Mouse (Mus musculus) forebrain, embryonic 15.5 days (tissue): ENCODE data around the gene Slc25a42. TPM values are rescaled to one million over a fixed set of nuclear protein-coding genes. Genes with fewer than 3 reads are reported as not detected.
A peak's percentile ranks its signal among the peaks of the same experiment; 100 is the strongest.

Experiments used
- ATAC-seq: fragments of 200-750 bp; cut with Nextera tagmentation; replicated peaks from 2 replicates; pipeline ENCODE4 v1.8.0; 2017; ENCODE audit warnings: mild to moderate bottlenecking, moderate TSS enrichment, moderate library complexity
- H3K27ac ChIP-seq: fragments of 300-500 bp; sonication (generic); replicated peaks from 2 replicates; pipeline ENCODE4 v1.5.1; 2015; ENCODE audit warnings: mild to moderate bottlenecking, inconsistent platforms
- H3K27me3 ChIP-seq: fragments of 300-500 bp; sonication (generic); 2 replicates; pipeline ENCODE4 v1.6.1; 2015; ENCODE audit warnings: inconsistent platforms
- H3K36me3 ChIP-seq: fragments of 300-500 bp; sonication (generic); 2 replicates; pipeline ENCODE4 v1.6.1; 2015; ENCODE audit warnings: mild to moderate bottlenecking, inconsistent platforms
- H3K4me1 ChIP-seq: fragments of 300-500 bp; sonication (generic); 2 replicates; pipeline ENCODE4 v1.6.1; 2015; ENCODE audit warnings: inconsistent platforms
- H3K4me2 ChIP-seq: fragments of 300-500 bp; sonication (generic); replicated peaks from 2 replicates; pipeline ENCODE4 v1.6.1; 2015; ENCODE audit warnings: mild to moderate bottlenecking, inconsistent platforms
- H3K4me3 ChIP-seq: fragments of 300-500 bp; sonication (generic); 2 replicates; pipeline ENCODE4 v1.5.1; 2015; ENCODE audit warnings: mild to moderate bottlenecking, inconsistent platforms
- H3K9ac ChIP-seq: fragments of 300-500 bp; sonication (generic); replicated peaks from 2 replicates; pipeline ENCODE4 v1.6.1; 2015; ENCODE audit warnings: mild to moderate bottlenecking, inconsistent platforms
- H3K9me3 ChIP-seq: fragments of 300-500 bp; sonication (generic); 2 replicates; pipeline ENCODE4 v1.6.1; 2016; ENCODE audit warnings: inconsistent platforms
- WGBS: fragments of 180-500 bp; shearing (Covaris S2); methylation state at CpG from one replicate; pipeline ENCODE4 v1.1.7; 2015; ENCODE audit warnings: mixed read lengths; 5-methylcytosine and 5-hydroxymethylcytosine counted together
- polyA plus RNA-seq: library from polyadenylated mRNA; unstranded; fragments of >200 nt; fragmentation: Nextera tagmentation; extraction: Ambion mirVana; gene quantifications from 2 replicates; pipeline ENCODE4 v1.2.1, GENCODE M21; 2015

Slc25a42 gene
- polyA plus RNA-seq, 1 experiment from 2014 or later = 3.8 TPM

DNA sequence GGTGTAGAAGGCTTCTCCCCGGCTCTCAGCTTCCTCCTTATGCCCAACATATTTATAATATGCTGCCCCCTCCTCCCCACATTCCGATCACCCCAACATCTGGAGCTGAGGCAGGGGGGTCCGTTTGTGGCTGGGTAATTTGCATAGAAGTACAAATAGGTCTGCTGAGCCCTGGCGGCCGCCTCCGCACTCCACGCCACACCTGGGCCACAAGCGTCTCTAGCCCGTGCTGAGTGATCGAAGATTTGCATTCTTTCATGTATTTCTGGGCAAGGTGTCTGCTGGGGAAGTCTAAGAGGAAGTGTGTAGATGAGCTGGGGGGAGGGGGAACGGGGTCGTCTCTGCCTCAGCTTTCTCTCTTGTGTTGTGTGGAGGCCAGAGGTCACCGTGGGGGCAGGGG lies 52.1 kb downstream of the Slc25a42 start:
- ATAC-seq = no peak
- 64% methylated on average over 13 of the region's 13 CpGs for whole genome bisulfite sequencing

DNA sequence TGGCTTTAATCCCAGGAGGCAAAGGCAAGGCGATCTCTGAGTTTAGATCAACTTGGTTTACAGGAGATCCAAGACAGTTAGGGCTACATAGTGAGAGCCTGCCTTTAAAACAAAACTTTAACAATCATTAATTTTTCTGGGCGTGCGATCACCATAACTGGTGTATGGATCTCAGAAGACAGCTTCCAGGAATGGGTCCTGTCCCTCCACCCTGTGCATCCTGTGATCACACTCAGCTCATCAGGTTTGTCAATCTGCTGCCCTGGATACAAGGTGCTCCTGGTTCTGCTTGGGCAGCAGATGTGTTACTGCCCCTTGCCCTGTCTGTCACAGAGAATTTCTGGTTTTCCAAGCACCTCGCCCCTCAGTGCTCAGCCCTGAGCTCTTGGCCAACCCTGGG lies 52.9 kb downstream of the Slc25a42 start:
- Histone ChIP-seq H3K9ac (no peak overlapping the region), H3K27ac (no peak overlapping the region), H3K36me3 (no peaks in the 10 kb centered on the region), H3K4me3 (no peak overlapping the region), H3K27me3 (0 out of 2 replicates have a peak, but pooled peaks cover 3% of the 10 kb centered on the region), H3K9me3 (no peaks in the 10 kb centered on the region), H3K4me1 (peaks cover 5% of the 10 kb centered on the region; the same call in 1 of the 2 replicates), H3K4me2 (no peak overlapping the region)
- 85% methylated on average over 4 of the region's 4 CpGs for WGBS
- no peak for ATAC-seq

More for the DNA sequence above, 52.1 kb downstream of the Slc25a42 start:
- Histone ChIP-seq H3K4me2 (no peak overlapping the region), H3K9ac (no peak overlapping the region), H3K4me1 (peaks cover 5% of the 10 kb centered on the region; the same call in 1 of the 2 replicates), H3K36me3 (no peaks in the 10 kb centered on the region), H3K27ac (no peak overlapping the region), H3K4me3 (no peak overlapping the region), H3K9me3 (no peaks in the 10 kb centered on the region), H3K27me3 (no peaks in the 10 kb centered on the region)

DNA sequence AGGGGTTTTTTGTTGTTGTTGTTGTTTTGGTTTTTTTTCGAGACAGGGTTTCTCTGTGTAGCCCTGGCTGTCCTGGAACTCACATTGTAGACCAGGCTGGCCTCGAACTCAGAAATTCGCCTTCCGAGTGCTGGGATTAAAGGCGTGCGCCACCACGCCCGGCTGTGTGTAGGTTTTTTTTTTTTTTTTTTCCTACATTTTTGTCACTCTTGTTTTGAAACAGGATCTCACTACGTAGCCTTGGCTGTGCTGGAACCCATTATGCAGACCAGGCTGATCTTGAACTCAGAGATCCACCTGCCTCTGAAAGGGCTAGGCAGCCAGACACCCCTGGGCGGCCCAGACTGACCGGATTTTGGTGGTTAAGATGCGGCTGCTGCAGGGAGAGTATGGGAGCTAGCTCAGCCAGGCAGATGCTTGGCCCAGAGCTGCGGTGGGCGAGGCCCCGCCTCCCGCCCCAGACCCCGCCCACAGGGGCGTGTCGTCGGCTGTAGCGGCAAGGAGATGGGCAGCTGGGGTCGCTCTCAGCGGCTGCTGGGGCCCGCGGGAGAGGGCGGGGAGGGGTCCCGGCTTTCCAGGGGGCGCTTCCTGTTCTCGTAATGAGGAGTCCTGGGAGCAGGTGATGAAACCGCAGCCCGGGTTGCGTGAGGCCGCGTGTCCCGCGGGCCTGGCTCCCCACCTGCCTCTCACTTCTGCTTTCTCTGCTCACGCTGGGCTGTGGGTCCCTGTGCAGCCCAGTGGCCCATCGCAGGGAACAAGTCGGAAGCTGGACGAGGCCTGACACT lies 53.8 kb downstream of the Slc25a42 start:
- Histone ChIP-seq H3K27ac (no peak overlapping the region), H3K9me3 (no peaks in the 10 kb centered on the region), H3K4me3 (peak overlapping the region; percentile 53), H3K9ac (peak overlapping the region; percentile 54), H3K4me2 (peak overlapping the region; percentile 71), H3K27me3 (0 out of 2 replicates have a peak, but pooled peaks cover 3% of the 10 kb centered on the region), H3K36me3 (no peaks in the 10 kb centered on the region), H3K4me1 (peaks cover 5% of the 10 kb centered on the region; the same call in 1 of the 2 replicates)
- peak; percentile 93 for ATAC-seq
- WGBS = 10% methylated on average over 40 of the region's 40 CpGs

DNA sequence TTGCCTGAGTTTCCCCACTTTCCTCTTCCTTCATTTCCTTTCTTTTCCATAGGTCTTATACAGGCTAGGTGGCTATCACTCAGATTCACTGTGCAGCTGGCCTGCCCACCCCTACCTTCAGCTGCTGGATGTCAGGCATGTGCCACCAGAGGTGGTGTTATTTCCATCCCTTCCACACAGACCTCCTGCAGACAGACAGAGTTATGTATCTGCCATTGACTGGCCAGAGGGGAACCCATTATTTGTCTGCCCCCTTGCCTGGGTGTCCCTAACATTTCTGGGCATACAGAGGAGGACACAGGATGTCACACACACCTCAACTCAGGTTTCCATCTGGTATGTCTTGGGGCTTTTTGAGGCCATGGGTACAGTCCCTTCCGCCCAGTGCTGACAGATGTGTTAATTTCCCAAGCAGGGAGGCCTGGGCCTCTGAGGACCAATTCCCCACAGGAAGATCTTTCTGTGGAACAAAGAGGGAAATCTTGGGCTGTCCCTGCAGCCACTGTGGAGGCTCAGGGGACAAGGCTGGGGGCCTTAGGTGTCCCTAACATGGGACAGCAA lies 54.8 kb downstream of the Slc25a42 start:
- H3K9me3 ChIP-seq = no peaks in the 10 kb centered on the region
- no peak overlapping the region for H3K4me2 ChIP-seq
- 100% methylated on average over 1 of the region's 1 CpGs for WGBS
- H3K36me3 ChIP-seq = no peaks in the 10 kb centered on the region
- peaks cover 9% of the 10 kb centered on the region for H3K4me1 ChIP-seq
- H3K4me3 ChIP-seq = no peak overlapping the region
- H3K27ac ChIP-seq = no peak overlapping the region
- H3K27me3 ChIP-seq = 0 out of 2 replicates have a peak, but pooled peaks cover 3% of the 10 kb centered on the region
- no peak overlapping the region for H3K9ac ChIP-seq
- no peak for ATAC-seq

DNA sequence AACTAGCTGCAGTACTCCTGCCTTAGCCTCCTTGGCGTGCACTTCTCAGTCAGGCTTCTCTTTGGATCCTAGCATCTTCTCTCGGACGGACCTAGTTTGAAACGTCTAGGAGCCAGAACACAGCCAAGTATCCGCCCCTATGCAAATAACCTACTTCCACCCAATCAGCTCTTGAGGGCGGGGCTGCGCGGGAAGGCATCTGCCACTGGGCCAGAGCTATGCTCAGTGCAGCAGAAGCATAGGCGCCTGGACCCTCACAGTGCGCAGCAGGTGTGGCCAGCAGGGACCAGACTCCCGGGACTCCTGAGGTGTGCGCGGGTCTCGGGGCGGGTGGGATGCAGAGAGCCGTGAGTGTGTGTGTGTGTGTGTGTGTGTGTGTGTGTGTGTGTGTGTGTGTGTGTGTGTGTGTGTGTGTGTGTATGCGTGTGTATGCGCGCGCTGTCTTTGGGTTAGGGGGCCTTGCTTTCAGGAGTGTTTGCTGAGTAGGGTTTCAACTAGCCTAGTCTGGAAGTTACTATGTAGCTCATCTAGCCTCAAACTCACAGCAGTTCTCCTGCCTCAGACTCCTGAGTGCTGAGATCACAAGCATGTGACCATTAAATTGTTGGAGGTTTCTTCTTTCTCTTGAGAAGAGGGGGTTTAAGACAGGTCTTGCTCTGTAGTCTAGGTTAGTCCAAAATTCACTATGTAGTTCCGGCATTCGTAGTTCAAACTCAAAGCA lies 59.4 kb downstream of the Slc25a42 start:
- Histone ChIP-seq H3K27me3 (0 out of 2 replicates have a peak, but pooled peaks cover 3% of the 10 kb centered on the region), H3K4me3 (0 out of 2 replicates have a peak overlapping the region, but pooled peaks have one; percentile 14), H3K9me3 (no peaks in the 10 kb centered on the region), H3K27ac (no peak overlapping the region), H3K36me3 (no peaks in the 10 kb centered on the region; the same call in 1 of the 2 replicates), H3K4me1 (peaks cover 6% of the 10 kb centered on the region), H3K9ac (no peak overlapping the region), H3K4me2 (peak overlapping the region; percentile 36)
- WGBS = 14% methylated on average over 22 of the region's 22 CpGs
- peak; percentile 93 for ATAC-seq

DNA sequence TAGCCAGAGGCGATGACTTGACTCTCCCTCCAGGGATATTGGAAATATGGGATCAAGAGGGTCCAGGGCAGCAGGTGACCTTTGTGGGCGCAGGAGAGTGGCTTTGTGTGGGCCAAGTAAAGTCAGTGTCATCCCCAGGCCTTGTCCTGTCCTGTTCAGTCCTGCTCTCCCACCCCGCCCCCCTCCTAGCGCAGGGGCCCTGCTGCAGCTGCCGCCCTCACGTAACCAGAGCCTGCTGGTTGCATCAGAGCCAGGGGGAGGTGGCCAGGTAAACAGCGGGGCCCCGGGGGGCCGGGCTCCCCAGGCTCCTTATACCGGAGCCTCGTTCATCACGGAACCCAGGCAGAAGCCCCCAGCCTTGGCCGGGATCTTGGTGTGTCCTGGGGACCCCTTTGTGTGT lies 61.9 kb downstream of the Slc25a42 start:
- H3K36me3 ChIP-seq = peaks cover 18% of the 10 kb centered on the region
- H3K9me3 ChIP-seq = no peaks in the 10 kb centered on the region
- 18% methylated on average over 13 of the region's 13 CpGs for WGBS
- 0 out of 2 replicates have a peak, but pooled peaks cover 3% of the 10 kb centered on the region for H3K27me3 ChIP-seq
- no peak overlapping the region for H3K4me2 ChIP-seq
- no peak overlapping the region for H3K27ac ChIP-seq
- H3K4me1 ChIP-seq = peaks cover 6% of the 10 kb centered on the region
- H3K9ac ChIP-seq = no peak overlapping the region
- H3K4me3 ChIP-seq = no peak overlapping the region
- ATAC-seq = no peak

DNA sequence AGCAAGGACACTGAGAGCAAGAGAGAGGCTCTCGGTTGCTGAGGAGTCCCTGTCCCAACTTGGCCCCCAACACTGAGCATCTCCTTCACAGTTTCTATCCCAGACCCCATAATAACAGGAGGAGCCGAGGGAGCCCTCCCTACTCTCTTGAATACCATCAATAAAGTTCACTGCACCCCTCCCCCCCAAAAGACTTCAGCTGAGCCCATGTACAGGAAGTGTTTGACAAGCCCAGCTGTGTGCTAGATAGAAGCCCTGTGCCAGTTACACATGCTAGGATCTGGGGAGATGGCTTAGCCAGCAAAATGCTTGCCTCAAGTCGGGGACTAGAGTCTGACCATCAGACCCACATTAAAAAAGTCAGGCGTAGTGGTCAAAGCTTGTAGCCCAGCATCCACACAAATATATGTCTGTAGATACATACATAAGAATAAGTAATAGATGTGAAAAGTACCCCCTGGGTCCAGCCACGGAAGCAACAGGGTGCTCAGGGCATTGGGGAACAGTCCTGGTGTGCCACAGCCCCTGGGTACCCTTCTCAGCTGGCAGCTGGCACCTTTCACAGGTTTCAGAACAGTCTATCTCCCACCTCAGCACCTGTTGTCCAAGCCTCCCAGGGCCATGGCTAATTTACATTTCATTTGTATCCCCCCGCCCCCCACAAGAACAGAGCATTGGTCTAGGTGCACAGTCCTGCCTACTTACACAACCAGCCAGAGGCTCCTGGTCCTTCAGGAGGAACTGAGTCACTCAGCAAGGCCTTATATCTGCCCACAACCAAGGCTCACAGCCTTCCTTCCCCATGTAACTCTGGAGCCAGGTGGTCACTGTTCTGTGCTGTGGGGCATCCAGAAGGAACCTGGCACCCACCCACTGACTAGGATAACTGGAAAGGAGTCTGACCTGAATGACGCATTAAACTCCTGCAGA lies 64.2 kb downstream of the Slc25a42 start:
- WGBS = 86% methylated on average over 7 of the region's 7 CpGs
- H3K27ac ChIP-seq = no peak overlapping the region
- H3K9ac ChIP-seq = no peak overlapping the region
- peaks cover 6% of the 10 kb centered on the region for H3K4me1 ChIP-seq
- no peak for ATAC-seq
- peaks cover 29% of the 10 kb centered on the region for H3K36me3 ChIP-seq
- no peak overlapping the region for H3K4me3 ChIP-seq
- H3K9me3 ChIP-seq = no peaks in the 10 kb centered on the region
- no peaks in the 10 kb centered on the region for H3K27me3 ChIP-seq
- no peak overlapping the region for H3K4me2 ChIP-seq

DNA sequence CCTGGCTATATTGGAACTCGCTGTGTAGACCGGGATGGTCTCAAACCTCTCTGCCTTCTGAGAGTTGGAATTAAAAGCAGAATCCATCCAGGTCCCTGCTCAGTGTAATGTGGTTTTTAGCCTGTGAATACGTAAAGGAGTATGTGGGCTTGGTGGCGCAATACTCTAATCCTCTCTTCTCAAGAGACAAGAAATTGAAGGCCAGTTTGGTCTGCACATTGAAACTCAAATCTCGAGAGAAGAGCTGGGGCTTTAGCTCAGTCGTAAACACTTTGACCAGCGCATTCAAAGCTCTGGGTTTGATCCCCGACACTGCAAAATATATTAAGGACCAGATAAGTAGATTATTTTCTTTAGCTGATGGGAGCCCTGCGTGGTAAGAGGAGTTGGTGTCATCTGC lies 72.1 kb downstream of the Slc25a42 start:
- Histone ChIP-seq H3K9me3 (no peaks in the 10 kb centered on the region), H3K4me2 (peak overlapping the region; percentile 66), H3K27me3 (no peaks in the 10 kb centered on the region), H3K27ac (peak overlapping the region; percentile 90), H3K36me3 (peaks cover 17% of the 10 kb centered on the region), H3K4me3 (peak overlapping the region; percentile 75), H3K9ac (peak overlapping the region; percentile 81), H3K4me1 (peaks cover 23% of the 10 kb centered on the region)
- ATAC-seq = no peak; the same call in 1 of the 2 replicates
- 10% methylated on average over 9 of the region's 9 CpGs for WGBS

DNA sequence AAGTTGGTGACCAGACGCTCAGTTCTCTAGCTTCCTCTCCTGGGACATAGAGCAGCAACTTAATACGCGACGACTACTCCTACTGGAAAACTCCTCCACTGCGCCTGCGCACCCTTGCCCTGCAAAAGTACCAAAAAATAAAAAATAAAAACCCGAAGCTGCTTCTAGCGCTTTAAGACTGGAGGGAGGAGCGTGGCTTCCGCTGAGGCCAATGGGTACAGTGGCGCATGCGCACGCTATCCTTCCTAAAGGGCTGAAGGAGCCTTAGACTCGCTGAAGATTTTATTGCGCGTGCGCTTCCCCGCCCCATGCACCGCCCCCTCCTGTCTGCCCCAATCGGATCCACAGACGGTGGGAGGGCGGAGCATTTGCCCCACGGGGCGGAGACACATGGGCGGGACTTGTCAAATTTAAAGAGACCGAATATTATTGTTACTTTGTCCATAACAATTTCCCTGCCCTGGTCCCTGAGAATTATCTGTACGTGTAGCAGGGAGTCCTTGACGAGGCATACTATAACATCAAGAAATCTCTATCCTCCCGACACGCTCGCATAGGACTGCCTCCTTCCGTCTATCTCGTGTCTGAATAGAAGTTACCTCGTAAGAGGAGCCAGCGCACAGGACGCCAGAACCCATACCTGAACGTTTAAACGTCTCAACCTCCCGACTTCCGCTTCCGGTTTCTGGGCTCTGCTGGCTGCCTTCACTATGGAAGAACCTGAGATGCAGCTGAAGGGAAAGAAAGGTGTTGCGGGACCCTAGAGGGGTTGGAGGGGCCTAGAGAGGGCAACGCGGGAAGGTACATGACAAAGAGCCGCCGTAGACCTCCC lies 72.9 kb downstream of the Slc25a42 start, which contains the start of the genes Rfxank, Borcs8 and Mef2b:
TSS of gene Rfxank (minus strand) at position 129 of the 832 bp plus-strand sequence.
TSS of gene Borcs8 (plus strand) at position 474 of the 832 bp plus-strand sequence.
TSS of gene Mef2b (plus strand) at position 686 of the 832 bp plus-strand sequence.
- H3K9ac ChIP-seq = peak within 1 kb of the TSS; percentile 81
- H3K9me3 ChIP-seq = no peaks in the 10 kb centered on the region
- peak within 1 kb of the TSS; percentile 75 for H3K4me3 ChIP-seq
- peaks cover 22% of the 10 kb centered on the region for H3K36me3 ChIP-seq
- peak within 1 kb of the TSS; percentile 90 for H3K27ac ChIP-seq
- WGBS = under 1% methylated on average over 46 of the region's 46 CpGs
- H3K4me2 ChIP-seq = peak within 1 kb of the TSS; percentile 66
- peaks cover 23% of the 10 kb centered on the region for H3K4me1 ChIP-seq
- ATAC-seq = peak; percentile 98
- H3K27me3 ChIP-seq = no peaks in the 10 kb centered on the region

DNA sequence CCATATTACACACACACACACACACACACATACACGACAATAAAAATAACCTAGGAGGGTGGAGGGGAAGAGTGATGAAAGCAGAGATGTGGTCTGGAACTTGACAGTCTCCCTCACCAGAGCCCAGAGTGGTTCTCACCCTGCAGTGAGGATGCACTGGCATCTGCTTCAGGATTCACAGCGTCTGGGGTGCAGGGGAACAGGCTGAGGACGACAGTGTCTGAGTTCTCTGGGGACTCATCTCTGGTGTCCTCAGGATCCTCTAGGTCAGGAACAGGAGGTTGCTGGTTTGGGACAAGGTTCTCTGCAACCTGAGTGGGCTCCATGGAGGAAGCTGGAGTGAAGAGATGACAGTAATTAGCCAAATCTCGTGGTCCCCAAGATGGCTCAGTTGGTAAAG lies 74.2 kb downstream of the Slc25a42 start:
- ATAC-seq = no peak

More for the DNA sequence above, 74.2 kb downstream of the Slc25a42 start:
- H3K4me3 ChIP-seq = peak overlapping the region; percentile 75
- H3K9ac ChIP-seq = no peak overlapping the region
- no peaks in the 10 kb centered on the region for H3K27me3 ChIP-seq
- peaks cover 23% of the 10 kb centered on the region for H3K4me1 ChIP-seq
- no peaks in the 10 kb centered on the region for H3K9me3 ChIP-seq
- WGBS = 79% methylated on average over 4 of the region's 4 CpGs
- H3K4me2 ChIP-seq = peak overlapping the region; percentile 54
- peaks cover 22% of the 10 kb centered on the region for H3K36me3 ChIP-seq
- no peak overlapping the region for H3K27ac ChIP-seq
